Mouse (Mus musculus) v-Abl transformed pro-B cells (cell line): ENCODE results near the gene Nans.

Source experiments
- in situ Hi-C, 2 experiments: fragments of 400-800 bp; cut with MboI; formaldehyde crosslinking; loops; one replicate each; pipeline ENCODE4 v1.15.1; 2025; ENCODE audit not compliant: unreplicated experiment in 2 of 2

Gene Nans

DNA sequence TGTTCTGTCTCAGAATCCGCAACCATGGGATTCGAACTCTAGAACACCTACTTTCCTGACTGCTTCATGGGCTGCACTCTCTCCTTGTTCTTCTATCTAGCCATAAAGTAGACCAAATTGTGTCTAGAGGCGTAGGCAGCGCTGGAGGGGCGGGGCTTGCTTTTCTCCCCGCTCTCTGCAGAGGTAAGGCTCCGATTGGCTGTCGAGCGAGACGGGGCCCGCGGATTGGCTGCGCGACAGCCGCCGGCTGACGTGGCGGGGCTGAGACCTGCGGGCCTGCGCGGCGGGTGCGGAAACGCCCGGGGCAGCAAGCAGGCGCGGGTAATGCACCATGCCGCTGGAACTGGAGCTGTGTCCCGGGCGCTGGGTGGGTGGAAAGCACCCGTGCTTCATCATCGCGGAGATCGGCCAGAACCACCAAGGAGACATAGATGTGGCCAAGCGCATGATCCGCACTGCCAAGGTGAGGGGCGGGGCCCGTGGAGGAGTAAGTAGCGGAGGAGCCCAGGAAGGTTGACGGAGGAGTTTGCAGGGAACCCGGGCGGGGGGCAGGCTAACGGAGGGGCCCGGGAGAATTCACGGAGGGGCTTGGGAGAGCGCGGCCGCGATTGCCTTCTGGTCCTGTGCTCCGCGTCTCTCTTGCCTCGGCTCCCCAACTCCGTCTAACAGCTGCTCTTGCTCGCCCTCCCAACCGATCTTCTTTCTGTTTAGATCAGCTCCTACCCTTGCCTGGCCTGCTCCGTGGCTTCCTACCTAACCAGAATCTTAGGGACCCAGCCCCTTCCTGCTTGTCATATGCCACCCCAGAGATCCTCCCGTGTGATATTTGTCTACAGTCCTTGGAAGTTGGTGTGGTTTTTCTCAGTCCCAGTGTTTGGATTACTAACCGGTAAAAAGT, at the start of gene Nans:
Nans (plus strand) TSS at position 221 of the 898 bp plus-strand sequence.
- in situ Hi-C loops = no loop called here

DNA sequence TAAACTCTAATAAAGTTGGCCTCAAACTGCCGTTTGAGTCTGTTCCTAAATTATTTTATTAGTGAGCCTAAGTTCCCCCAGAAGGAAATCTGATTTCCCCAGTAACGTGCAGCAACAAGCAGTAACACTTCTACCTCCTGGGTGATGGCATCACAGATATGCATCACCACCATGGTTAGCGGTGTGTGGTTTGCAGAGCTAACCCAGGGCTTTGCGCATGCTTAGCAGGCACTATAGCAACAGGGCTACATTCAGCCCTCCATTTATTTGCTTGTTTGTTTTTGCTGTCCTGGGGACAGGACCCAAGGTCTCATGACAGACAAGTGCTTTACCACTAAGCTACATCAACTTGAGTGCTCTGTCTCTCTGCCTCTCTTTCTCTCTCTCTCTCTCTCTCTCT, 46.5 kb upstream of the Nans start:
- in situ Hi-C loops = no loop called here

DNA sequence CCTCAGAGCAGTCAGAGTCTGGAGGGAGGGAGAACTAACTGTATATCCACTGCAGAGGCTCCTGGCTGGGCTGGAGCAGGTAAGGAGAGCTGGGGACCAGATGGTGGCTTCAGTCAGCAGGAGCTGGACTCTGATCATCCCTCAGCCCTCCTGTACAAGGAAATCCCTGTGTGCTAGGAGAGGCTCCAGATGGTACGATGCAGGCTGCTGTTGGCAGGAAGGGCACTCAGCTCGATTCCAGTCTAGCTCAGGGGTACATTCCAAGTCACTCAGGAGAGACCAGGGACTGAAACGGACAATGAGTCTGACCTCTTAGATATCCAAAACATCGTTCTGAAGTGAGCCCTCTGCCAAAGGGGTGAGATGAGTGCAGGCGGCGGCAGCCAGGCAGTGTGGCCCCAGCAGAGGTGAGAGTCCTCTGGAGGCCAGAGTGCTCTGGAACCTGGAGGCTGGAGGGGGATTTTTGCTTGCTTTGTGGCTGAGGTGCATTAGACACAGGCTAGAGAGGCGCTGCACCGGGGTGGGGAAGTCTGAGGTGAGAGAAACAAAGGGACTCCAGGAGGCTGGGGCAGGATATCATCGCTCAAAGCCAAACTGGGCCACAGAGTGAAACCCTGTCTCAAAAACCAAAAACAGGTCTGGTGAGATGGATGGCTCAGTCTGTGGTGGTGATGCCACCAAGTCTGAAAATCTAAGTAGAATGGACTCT, 43.7 kb upstream of the Nans start:
- in situ Hi-C loops = loop anchor here (5.0 kb wide), 2 partner anchors 33 to 48 kb away; partner anchors contain the start of gene Hemgn (in 1 of the 2)

DNA sequence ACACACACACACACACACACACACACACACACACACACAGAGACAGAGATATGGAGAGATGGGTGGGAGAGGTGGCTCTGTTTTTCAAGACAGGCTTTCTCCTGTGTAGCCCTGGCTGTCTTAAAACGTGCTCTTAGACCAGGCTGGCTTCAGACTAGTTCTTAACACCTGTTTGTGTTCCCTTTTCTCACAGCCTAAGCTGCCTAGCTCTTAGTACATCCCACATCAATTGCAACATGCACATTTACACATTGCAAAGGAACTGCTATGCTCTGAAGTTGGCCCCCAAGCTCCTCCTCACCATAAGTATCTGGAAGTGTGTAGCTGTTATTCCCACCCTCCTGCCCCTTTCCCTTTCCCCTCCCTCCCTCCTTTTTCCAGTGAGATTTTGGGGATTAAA, 41.6 kb upstream of the Nans start:
- in situ Hi-C loops = loop anchor here (5.0 kb wide), 2 partner anchors 35 to 50 kb away; partner anchors contain the start of gene Hemgn (in 1 of the 2)

DNA sequence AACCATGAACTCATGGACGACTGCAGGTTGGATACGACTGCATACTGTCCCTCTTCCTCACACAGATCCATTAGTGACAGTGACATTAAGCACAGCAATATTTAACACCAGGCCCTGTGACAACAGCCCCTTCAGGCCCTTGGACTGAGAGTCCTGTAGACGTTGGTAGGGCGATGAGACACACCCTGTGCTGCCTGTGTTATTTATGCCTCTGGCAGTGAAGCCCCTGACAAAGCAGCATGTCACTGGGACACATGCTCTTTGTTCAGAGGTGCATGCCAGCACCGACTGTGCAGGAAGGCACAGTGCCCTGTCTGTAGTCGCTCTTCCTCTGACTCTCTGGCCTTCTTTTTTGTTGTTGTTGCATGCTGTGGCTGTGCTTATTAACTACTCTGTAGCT, 40.2 kb upstream of the Nans start:
- in situ Hi-C loops = loop anchor here (5.0 kb wide), 2 partner anchors 37 to 52 kb away; partner anchors contain the start of gene Hemgn (in 1 of the 2)

DNA sequence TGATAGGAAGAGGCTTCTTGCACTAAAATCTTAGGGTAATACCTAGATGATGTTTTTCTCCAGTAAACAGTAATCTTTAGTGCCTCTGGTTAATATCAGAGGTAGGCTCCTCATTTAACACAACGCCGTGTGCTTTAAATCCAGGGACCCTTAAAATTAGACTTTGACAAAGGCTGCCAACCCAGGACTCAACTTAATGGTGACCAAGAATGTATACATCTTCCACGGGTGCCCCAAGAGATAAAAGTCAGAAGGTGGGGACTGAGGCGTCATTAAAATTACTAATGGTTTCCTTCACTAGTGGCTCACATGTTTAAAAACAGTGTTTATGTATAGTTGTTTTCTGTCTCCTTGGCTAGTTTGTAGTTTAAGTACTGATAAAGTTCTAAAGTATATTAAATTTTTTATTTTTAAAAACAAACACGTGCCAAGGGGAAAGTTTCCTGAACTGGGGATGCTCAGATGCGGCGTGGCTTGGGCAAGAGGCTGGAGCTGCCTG, 39.0 kb upstream of the Nans start:
- in situ Hi-C loops = loop anchor here in 1 of 2 experiments (25.0 kb wide), 1 partner anchor 488 kb away; the partner anchor contains the start of gene Tdrd7

DNA sequence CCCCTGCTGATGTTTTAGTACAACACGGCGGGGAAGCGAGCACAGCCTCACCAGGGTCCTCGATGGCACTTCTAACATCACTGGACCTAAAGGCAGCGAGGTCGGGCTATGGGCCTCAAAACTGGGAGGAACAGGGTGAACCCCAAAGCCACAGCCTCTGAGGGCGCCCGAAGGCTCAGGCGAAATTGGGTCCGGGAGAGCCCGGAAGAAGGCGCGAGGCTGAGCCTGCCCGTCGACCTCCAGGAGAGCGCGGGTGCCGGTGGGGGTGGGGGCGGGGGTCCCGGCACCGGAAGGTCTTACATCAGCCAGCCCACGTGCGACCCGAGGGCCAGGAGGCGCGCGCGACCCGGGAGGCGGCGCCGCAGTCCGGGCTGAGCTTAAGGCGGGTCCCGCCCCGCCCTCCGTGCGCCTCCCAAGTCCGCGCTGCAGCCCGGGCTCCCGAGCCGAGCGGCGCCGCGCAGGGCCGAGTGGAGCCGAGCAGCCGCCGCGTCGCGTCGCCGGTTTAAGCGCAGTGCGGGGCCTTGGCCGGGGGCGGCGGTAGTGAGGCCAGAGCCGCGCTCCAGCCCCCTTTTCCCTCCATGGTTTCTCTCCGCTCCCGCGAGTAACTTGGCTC, 38.4 kb upstream of the Nans start, which contains the start of gene Anp32b:
Anp32b (plus strand) TSS at position 384 of the 613 bp plus-strand sequence.
- in situ Hi-C loops = loop anchor here in 1 of 2 experiments (25.0 kb wide), 1 partner anchor 488 kb away; the partner anchor contains the start of gene Tdrd7

DNA sequence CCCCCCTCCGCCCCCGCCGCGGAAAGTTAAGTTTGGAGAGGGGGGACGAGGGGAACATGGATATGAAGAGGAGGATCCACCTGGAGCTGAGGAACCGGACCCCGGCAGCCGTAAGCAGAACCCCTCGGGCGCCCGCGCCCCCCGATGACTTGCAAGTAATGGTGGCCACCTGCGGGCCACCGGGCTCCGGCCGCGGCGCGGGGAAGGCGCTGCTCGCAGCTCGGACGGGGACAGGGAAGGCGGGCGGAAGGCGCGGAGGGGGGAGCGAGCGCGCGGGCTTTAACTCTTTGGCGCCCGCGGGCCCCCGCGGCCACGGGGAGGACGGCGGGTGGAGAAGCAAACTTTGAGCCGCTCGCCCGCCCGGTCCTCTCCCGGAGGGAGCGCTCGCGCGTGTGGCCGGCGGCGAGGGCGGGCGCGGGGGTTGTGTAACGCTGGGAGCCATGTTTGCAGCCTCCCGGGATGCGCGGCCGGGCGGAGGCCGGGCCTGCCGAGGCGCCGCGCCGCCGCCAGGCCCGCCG, 37.7 kb upstream of the Nans start:
- in situ Hi-C loops = loop anchor here in 1 of 2 experiments (25.0 kb wide), 1 partner anchor 489 kb away; the partner anchor contains the start of gene Tdrd7

DNA sequence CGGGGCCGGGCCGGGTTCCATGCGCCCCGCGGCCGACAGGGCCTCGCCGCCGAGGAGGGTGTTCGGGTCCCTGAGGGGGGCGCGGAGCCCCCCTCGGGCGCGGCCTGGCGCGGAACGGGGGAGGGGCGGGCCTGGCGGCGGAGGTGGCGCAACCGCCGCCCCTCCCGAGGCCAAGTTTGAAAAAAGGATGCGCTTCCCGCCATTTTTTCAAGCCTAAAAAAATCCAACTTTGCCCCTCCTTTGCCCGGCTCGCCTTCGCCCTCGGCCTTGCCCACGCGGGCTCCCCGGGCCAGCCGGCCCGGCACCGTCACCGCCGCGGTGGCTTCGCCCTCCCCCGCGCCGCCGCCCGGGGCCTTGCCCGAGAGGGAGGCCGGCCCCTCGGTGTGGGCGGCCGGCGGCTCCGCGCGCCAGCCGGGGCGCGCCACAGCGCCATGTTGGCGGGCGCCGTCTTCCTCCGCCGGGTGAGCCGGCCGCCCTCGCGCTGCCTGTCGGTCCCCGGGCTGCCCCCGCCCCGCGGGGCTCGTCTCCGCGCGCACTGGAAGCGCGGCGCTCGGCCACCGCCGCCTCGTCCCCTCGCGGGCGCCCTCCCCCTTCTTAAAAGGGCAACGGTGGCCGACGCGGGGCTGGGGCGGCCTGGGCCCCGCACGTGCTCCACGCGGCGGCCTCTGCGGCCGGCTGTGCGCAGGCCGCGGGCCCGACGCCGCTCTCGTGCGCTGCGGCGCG, 37.1 kb upstream of the Nans start:
- in situ Hi-C loops = loop anchor here in 1 of 2 experiments (25.0 kb wide), 1 partner anchor 490 kb away; the partner anchor contains the start of gene Tdrd7

DNA sequence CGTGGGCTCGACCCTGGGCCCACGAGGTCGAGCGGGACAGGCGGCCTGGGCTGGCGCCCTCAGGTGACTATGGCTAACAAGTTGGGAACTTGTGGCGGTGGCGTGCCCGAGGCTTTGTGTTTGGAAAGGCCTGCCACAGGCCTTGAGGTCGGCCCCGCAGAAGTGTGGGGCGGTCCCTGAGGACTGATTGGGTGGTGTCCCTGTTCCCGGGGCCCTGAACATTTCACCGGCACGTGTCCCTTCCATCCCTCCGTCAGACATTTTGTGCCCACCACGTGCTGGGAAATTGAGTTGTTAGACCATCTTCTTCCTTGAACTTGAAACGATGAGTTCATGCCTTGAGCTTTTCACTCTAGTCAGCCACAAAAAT, 36.6 kb upstream of the Nans start:
- in situ Hi-C loops = loop anchor here in 1 of 2 experiments (25.0 kb wide), 1 partner anchor 490 kb away; the partner anchor contains the start of gene Tdrd7

DNA sequence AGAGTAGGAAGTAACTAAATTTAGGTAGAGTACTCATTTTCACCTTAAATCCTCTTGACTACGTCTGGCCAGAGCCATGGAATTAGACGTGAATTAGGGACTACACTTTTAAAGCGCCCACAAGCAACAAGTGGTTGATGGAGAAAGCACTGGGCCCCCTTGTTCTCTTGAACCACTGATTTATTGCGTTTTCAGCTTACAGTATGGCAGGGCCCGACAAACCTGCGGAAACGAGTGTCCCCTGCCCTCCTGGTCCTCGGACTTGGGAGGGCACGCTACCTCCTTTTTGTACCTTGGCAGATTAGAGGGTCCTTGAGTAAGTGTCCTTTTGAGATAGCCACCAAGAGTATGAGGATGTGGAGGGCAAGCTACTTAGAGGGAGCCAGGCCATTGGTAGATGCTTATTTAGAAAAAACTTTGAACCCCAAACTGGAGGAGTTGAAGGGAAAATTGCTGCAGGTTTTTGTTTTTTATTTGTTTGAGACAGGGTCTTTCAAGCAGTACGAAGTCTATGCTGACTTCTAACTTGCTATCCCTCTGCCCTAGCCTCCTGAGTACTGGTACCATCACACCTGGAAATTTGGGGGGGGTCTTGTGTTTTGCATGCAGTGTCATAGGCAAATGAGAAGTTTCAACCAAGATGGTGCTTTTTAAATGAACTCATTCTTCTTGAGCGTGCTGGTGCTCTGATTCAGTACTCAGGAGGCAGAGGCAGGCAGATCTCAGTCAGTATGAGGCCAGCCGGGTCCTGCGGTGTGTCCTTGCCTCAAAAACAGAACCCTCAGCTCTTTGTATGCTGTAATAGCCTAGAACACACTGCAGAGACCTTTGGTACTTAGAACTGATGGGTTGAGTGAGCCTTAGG, 36.0 kb upstream of the Nans start:
- in situ Hi-C loops = loop anchor here in 1 of 2 experiments (25.0 kb wide), 1 partner anchor 491 kb away; the partner anchor contains the start of gene Tdrd7

DNA sequence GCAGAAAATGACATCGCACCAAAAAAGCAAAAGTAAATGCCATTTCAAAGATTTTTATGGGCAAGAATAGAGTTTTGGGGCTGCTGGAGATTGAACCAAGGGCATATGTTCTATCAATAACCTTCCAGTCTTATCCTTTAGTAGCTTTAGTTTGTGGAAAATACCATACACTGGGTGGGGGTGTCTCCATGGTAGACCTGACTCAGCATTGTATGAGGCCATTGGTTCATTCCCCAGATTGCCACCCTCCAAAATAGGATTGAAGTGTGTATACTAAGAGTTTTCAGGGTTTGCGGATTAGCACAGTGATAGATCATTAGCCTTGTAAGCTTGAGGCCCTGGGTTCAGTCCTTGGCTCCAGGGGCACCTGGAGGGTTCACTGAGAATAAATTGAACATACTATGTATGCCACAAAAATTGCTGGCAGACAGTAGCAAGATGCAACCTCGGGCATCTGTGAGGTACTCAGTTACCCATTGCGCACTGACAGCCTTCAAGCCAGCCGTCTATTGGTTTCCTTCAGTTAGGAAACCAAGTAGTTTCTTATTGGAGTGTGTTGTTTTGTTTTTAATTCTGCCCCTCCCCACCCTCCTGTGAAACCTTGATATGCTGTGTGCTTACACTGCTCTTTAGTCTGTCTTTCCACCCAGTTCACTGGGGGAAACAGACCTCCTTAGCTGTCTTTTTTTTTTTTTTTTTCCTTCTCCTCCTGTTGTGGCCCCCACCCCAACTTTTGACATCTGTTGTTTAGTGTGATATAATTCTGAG, 34.8 kb upstream of the Nans start:
- in situ Hi-C loops = loop anchor here in 1 of 2 experiments (25.0 kb wide), 1 partner anchor 492 kb away; the partner anchor contains the start of gene Tdrd7

DNA sequence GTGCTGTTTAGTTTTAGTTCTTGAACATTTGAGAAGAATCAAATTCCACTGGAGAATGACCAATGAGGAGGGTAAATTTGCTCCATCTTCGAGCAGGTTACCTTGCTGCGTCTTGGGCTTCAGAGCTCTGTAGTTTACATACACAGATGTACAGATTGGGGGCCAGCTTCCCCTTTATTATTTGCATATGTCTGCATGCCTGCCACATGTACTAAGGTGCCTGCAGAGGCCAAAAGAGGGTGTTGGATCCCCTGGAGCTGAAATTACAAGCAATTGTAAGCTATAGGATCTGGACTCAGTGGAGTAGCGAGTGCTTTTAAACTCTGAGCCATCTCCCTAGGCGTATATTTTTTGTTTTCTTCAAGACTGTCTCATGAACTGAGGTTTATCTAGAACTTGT, 32.3 kb upstream of the Nans start:
- in situ Hi-C loops = loop anchor here in 1 of 2 experiments (5.0 to 25.0 kb wide), 2 partner anchors 64 to 494 kb away; partner anchors contain the start of gene Tdrd7

DNA sequence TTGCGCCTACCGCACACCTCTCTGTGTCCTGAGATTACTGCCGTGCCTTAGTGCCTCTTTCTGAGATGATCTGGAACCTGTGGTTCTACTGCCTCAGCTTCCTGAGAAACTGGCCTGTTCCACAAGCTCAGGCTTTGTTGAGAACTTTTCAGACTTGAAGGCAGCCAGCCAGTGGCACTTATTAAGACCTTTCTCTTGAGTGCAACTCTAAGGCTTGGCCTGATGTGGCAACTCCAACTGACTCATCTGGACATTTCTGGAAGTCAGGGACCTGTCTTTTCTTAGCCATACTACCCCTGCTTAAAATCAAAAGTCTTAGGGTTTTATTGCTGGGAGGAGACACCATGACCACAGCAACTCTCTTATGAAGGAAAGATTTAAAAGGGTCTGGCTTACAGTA, 31.9 kb upstream of the Nans start:
- in situ Hi-C loops = loop anchor here in 1 of 2 experiments (5.0 to 25.0 kb wide), 2 partner anchors 65 to 495 kb away; partner anchors contain the start of gene Tdrd7

DNA sequence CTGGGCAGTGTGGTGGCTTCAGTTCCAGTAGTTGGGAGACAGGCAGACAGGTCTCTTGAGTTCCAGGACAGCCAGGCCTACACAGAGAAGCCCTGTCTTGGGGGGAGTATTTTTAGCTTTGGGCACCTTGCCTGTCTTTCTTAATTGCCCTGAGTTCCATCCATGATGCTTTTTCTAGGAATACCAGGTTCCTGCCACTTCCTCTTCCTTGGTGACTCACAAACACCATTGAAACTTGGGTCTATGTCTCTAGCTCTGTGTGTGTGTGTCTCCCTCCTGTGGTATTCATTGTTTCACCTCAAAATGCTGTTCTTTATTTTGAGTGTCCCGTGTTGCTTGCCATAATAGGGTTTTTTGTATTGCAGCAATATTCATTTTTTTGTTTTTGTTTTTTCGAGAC, 30.6 kb upstream of the Nans start:
- in situ Hi-C loops = loop anchor here in 1 of 2 experiments (5.0 to 25.0 kb wide), 2 partner anchors 66 to 496 kb away; partner anchors contain the start of gene Tdrd7

DNA sequence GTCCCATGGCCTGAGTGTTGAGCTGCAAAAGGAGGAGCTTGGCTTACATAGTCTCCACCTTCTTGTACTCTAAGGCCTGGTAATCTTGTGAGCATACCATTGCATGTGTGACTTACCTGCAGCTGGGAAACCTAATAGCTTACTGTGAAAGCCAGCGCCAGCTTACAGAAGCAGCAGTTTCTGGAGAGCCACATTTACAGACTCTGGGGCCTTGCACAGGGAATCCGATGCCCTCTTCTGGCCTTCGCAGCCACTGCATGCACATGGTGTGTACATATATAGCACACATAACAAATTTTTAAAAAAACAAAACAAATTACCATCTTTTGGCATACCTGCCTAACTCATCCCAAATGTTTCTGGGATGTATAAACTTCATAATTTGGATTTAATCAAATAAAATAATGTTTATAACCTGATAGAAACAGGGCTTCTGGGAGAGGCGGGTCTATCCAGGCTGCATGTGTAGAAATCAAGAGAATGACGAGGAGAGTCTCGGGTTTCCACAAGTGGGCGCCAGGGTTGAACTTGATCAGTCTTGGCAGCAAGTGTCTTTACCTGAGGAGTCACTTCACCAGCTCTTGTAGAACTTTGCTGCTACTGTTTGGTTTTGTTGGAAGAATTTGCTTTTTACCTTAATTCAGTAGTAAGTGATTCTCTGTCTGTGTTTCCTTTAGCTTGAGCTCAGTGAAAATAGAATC, 25.8 kb upstream of the Nans start:
- in situ Hi-C loops = loop anchor here in 1 of 2 experiments (10.0 to 25.0 kb wide), 2 partner anchors 258 to 501 kb away; partner anchors contain the start of gene Tdrd7
